Mouse (Mus musculus): ENCODE results near the gene Pgk1.
"Not testable (repeated sequence)": the region's sequence is repeated elsewhere in the genome, so short reads cannot be mapped to it uniquely, and the experiment has no call there.

Pgk1 gene

GRCm38 (mm10) chrX:106186713-106187649, at the start of gene Pgk1:
Gene Pgk1 (plus strand): TSS chrX:106187100.
- DNase-seq (ENCODE audit: low spot score in 2 of 2), result peak; percentile 72 to 94

GRCm38 (mm10) chrX:106139309-106140070, 47.4 kb upstream of the Pgk1 start:
- peak in 1 of 2 experiments; percentile 3 for DNase-seq (ENCODE audit: low spot score in 2 of 2)

GRCm38 (mm10) chrX:106142936-106143335, 44.0 kb upstream of the Pgk1 start, which contains the start of gene Tlr13:
Gene Tlr13 (plus strand): TSS chrX:106143204.
- DNase-seq (ENCODE audit: low spot score in 2 of 2), result no peak

GRCm38 (mm10) chrX:106148185-106148584, 38.7 kb upstream of the Pgk1 start:
- DNase-seq (ENCODE audit: low spot score in 2 of 2), result no peak

GRCm38 (mm10) chrX:106149460-106149859, 37.4 kb upstream of the Pgk1 start:
- DNase-seq (ENCODE audit: low spot score in 2 of 2), result no peak

- no peak for DNase-seq (ENCODE audit: low spot score in 2 of 2)
Measured at GRCm38 (mm10) chrX:106154180-106154586, 32.7 kb upstream of the Pgk1 start.

GRCm38 (mm10) chrX:106155892-106156291, 31.0 kb upstream of the Pgk1 start:
- DNase-seq (ENCODE audit: low spot score in 2 of 2), result no peak

- DNase-seq (ENCODE audit: low spot score in 2 of 2), result no peak
Measured at GRCm38 (mm10) chrX:106163995-106164394, 22.9 kb upstream of the Pgk1 start.

GRCm38 (mm10) chrX:106164555-106164954, 22.3 kb upstream of the Pgk1 start:
- no peak for DNase-seq (ENCODE audit: low spot score in 2 of 2)

GRCm38 (mm10) chrX:106165089-106165488, 21.8 kb upstream of the Pgk1 start:
- DNase-seq (ENCODE audit: low spot score in 2 of 2), result no peak

- peak; percentile 30 to 71 for DNase-seq (ENCODE audit: low spot score in 2 of 2)
Measured at GRCm38 (mm10) chrX:106171106-106171852, 15.6 kb upstream of the Pgk1 start.

- no peak for DNase-seq (ENCODE audit: low spot score in 2 of 2)
Measured at GRCm38 (mm10) chrX:106171853-106172154, 15.1 kb upstream of the Pgk1 start.

GRCm38 (mm10) chrX:106176331-106176730, 10.6 kb upstream of the Pgk1 start:
- no peak for DNase-seq (ENCODE audit: low spot score in 2 of 2)

- no peak for DNase-seq (ENCODE audit: low spot score in 2 of 2)
Measured at GRCm38 (mm10) chrX:106184279-106184678, 2.6 kb upstream of the Pgk1 start.

- no peak for DNase-seq (ENCODE audit: low spot score in 2 of 2)
Measured at GRCm38 (mm10) chrX:106185706-106186105, 1.2 kb upstream of the Pgk1 start.

GRCm38 (mm10) chrX:106187737-106188136, 837 bp downstream of the Pgk1 start:
- DNase-seq (ENCODE audit: low spot score in 2 of 2), result peak in 1 of 2 experiments; percentile 7

GRCm38 (mm10) chrX:106189356-106189755, 2.5 kb downstream of the Pgk1 start:
- DNase-seq (ENCODE audit: low spot score in 2 of 2), result no peak

- no peak for DNase-seq (ENCODE audit: low spot score in 2 of 2)
Measured at GRCm38 (mm10) chrX:106190091-106190490, 3.2 kb downstream of the Pgk1 start.

- DNase-seq (ENCODE audit: low spot score in 2 of 2), result not testable (repeated sequence)
Measured at GRCm38 (mm10) chrX:106194361-106194760, 7.5 kb downstream of the Pgk1 start.

GRCm38 (mm10) chrX:106197308-106197707, 10.4 kb downstream of the Pgk1 start:
- no peak for DNase-seq (ENCODE audit: low spot score in 2 of 2)

- no peak for DNase-seq (ENCODE audit: low spot score in 2 of 2)
Measured at GRCm38 (mm10) chrX:106198904-106199303, 12.0 kb downstream of the Pgk1 start.

- no peak for DNase-seq (ENCODE audit: low spot score in 2 of 2)
Measured at GRCm38 (mm10) chrX:106209100-106209499, 22.2 kb downstream of the Pgk1 start.

Measured in frontal cortex, postnatal 14 days (tissue).